Mouse (Mus musculus) G1E (cell line): ENCODE measurements around the gene Ttc28. TPM values are rescaled to one million over a fixed set of nuclear protein-coding genes. Genes with fewer than 3 reads are reported as not detected.

Experiments used
- ATAC-seq: 2 replicates; pipeline ENCODE4 v1.8.0; 2016; ENCODE audit warnings: mild to moderate bottlenecking; ENCODE audit not compliant: insufficient number of reproducible peaks, poor library complexity, low FRiP score, severe bottlenecking; ENCODE audit errors: extremely low read depth
- DNase-seq: peaks from one replicate; pipeline ENCODE4 v3.0.0; 2012; ENCODE audit warnings: low spot score
- H3K27me3 ChIP-seq: 2 replicates; pipeline ENCODE4 v1.6.1; 2012; ENCODE audit warnings: mild to moderate bottlenecking, low read length, inconsistent platforms; ENCODE audit not compliant: insufficient read depth
- H3K36me3 ChIP-seq: replicated peaks from 2 replicates; pipeline ENCODE3; 2012; ENCODE audit warnings: mild to moderate bottlenecking, inconsistent platforms
- H3K4me1 ChIP-seq: 2 replicates; pipeline ENCODE4 v1.6.1; 2012; ENCODE audit warnings: low read depth, low read length, inconsistent platforms, mixed read lengths; ENCODE audit not compliant: insufficient read depth
- H3K4me3 ChIP-seq: 2 replicates; pipeline ENCODE4 v1.5.1; 2012; ENCODE audit warnings: low read depth, mild to moderate bottlenecking, inconsistent platforms, low read length, moderate library complexity, mixed read lengths
- H3K9me3 ChIP-seq: replicated peaks from 2 replicates; pipeline ENCODE4 v1.6.1; 2012; ENCODE audit warnings: inconsistent platforms
- CTCF ChIP-seq: IDR thresholded peaks from 2 replicates; pipeline ENCODE4 v1.5.1; 2012; ENCODE audit warnings: low read depth, low read length, inconsistent platforms, mixed read lengths
- GATA1 ChIP-seq: IDR thresholded peaks from 2 replicates; pipeline ENCODE4 v1.6.1; 2012; ENCODE audit warnings: borderline replicate concordance, low read length, inconsistent platforms, mixed read lengths
- GATA2 ChIP-seq: IDR thresholded peaks from 2 replicates; pipeline ENCODE4 v1.6.1; 2012; ENCODE audit warnings: low read depth, low read length, inconsistent platforms, borderline replicate concordance
- POLR2AphosphoS5 ChIP-seq: IDR thresholded peaks from 2 replicates; pipeline ENCODE4 v1.6.1; 2012; ENCODE audit warnings: low read depth, low read length, inconsistent platforms; ENCODE audit not compliant: insufficient replicate concordance
- TAL1 ChIP-seq: conservative IDR thresholded peaks from 2 replicates; pipeline ENCODE4 v1.6.1; 2012; ENCODE audit warnings: low read depth, low read length, inconsistent platforms, mixed read lengths
- polyA plus RNA-seq: library from polyadenylated mRNA; stranded (reverse); fragments of >175 nt; gene quantifications from 2 replicates; pipeline ENCODE4 v1.2.3, GENCODE M21; 2012
- total RNA-seq, 2 experiments: library from RNA; stranded (forward) in 1 of 2; stranded (reverse) in 1 of 2; fragments of 200-1000 nt in 1 of 2; fragments of >200 nt in 1 of 2; fragmentation: Nextera tagmentation in 1 of 2; gene quantifications; 2 replicates each; pipeline ENCODE4 v1.2.3; 2014 to 2017

Gene Ttc28
- total and polyA plus RNA-seq, 3 experiments: 0.28 to 2.0 (median 0.55) TPM

- Histone ChIP-seq H3K9me3 (no peaks in the 10 kb centered on the region), H3K4me3 (no peak overlapping the region), H3K36me3 (no peaks in the 10 kb centered on the region), H3K27me3 (peaks cover 8% of the 10 kb centered on the region), H3K4me1 (no peaks in the 10 kb centered on the region)
- ATAC-seq (no peak), DNase-seq (no peak)
- TF ChIP-seq TAL1 (no peak), POLR2AphosphoS5 (no peak), GATA2 (no peak), CTCF (no peak), GATA1 (no peak)
Observed at GRCm38 (mm10) chr5:111063991-111064390, 184.4 kb downstream of the Ttc28 start.

- Histone ChIP-seq H3K9me3 (no peaks in the 10 kb centered on the region), H3K27me3 (peaks cover 8% of the 10 kb centered on the region)
- TF ChIP-seq TAL1 (no peak), GATA1 (no peak), CTCF (no peak), GATA2 (no peak), POLR2AphosphoS5 (no peak)
Observed at GRCm38 (mm10) chr5:111065770-111066169, 186.2 kb downstream of the Ttc28 start.

GRCm38 (mm10) chr5:111069503-111069902 is 189.9 kb downstream of the Ttc28 start:
- no peak for DNase-seq
- Histone ChIP-seq H3K9me3 (no peaks in the 10 kb centered on the region), H3K27me3 (peaks cover 11% of the 10 kb centered on the region; the same call in 1 of the 2 replicates), H3K4me1 (no peaks in the 10 kb centered on the region), H3K36me3 (no peaks in the 10 kb centered on the region), H3K4me3 (no peak overlapping the region)
- TF ChIP-seq POLR2AphosphoS5 (no peak), CTCF (no peak), GATA2 (no peak), TAL1 (no peak), GATA1 (no peak)
- no peak for ATAC-seq

More at GRCm38 (mm10) chr5:111065770-111066169, 186.2 kb downstream of the Ttc28 start:
- Histone ChIP-seq H3K4me1 (no peaks in the 10 kb centered on the region), H3K4me3 (no peak overlapping the region), H3K36me3 (no peaks in the 10 kb centered on the region)
- DNase-seq (no peak), ATAC-seq (no peak)

GRCm38 (mm10) chr5:111069931-111070330 is 190.3 kb downstream of the Ttc28 start:
- no peaks in the 10 kb centered on the region for H3K9me3 ChIP-seq
- TF ChIP-seq POLR2AphosphoS5: no peak
- no peak for TF ChIP-seq CTCF
- TF ChIP-seq GATA1: no peak
- no peak for TF ChIP-seq TAL1
- no peak for TF ChIP-seq GATA2
- no peak for ATAC-seq
- no peaks in the 10 kb centered on the region for H3K36me3 ChIP-seq
- no peak for DNase-seq
- H3K4me1 ChIP-seq: no peaks in the 10 kb centered on the region
- no peak overlapping the region for H3K4me3 ChIP-seq
- peaks cover 8% of the 10 kb centered on the region; the same call in 1 of the 2 replicates for H3K27me3 ChIP-seq

- no peak for ATAC-seq
- H3K4me1 ChIP-seq: no peaks in the 10 kb centered on the region
Observed at GRCm38 (mm10) chr5:111070361-111070760, 190.8 kb downstream of the Ttc28 start.

GRCm38 (mm10) chr5:111073316-111073736 is 193.7 kb downstream of the Ttc28 start:
- no peak for ATAC-seq
- H3K4me3 ChIP-seq: no peak overlapping the region

More at GRCm38 (mm10) chr5:111070361-111070760, 190.8 kb downstream of the Ttc28 start:
- Histone ChIP-seq H3K27me3 (peaks cover 8% of the 10 kb centered on the region; the same call in 1 of the 2 replicates), H3K4me3 (no peak overlapping the region), H3K36me3 (no peaks in the 10 kb centered on the region), H3K9me3 (no peaks in the 10 kb centered on the region)
- no peak for DNase-seq
- TF ChIP-seq GATA2 (no peak), CTCF (no peak)

GRCm38 (mm10) chr5:111074050-111074449 is 194.4 kb downstream of the Ttc28 start:
- no peaks in the 10 kb centered on the region for H3K36me3 ChIP-seq
- ATAC-seq (no peak), DNase-seq (no peak)
- H3K9me3 ChIP-seq: no peaks in the 10 kb centered on the region
- no peak overlapping the region for H3K4me3 ChIP-seq
- no peak for TF ChIP-seq GATA1
- TF ChIP-seq TAL1: no peak
- no peak for TF ChIP-seq GATA2
- TF ChIP-seq CTCF: no peak
- no peak for TF ChIP-seq POLR2AphosphoS5
- H3K4me1 ChIP-seq: no peaks in the 10 kb centered on the region
- peaks cover 5% of the 10 kb centered on the region; the same call in 1 of the 2 replicates for H3K27me3 ChIP-seq

More at GRCm38 (mm10) chr5:111073316-111073736, 193.7 kb downstream of the Ttc28 start:
- no peaks in the 10 kb centered on the region for H3K4me1 ChIP-seq
- peaks cover 5% of the 10 kb centered on the region; the same call in 1 of the 2 replicates for H3K27me3 ChIP-seq
- H3K9me3 ChIP-seq: no peaks in the 10 kb centered on the region
- no peak for DNase-seq
- H3K36me3 ChIP-seq: no peaks in the 10 kb centered on the region
- TF ChIP-seq TAL1: no peak
- no peak for TF ChIP-seq POLR2AphosphoS5
- TF ChIP-seq CTCF: no peak
